Mouse (Mus musculus) layer of hippocampus, postnatal 10 days (tissue): ENCODE measurements around the gene Lima1. TPM values are rescaled to one million over a fixed set of nuclear protein-coding genes. Genes with fewer than 3 reads are reported as not detected.
"Not testable (repeated sequence)": the region's sequence is repeated elsewhere in the genome, so short reads cannot be mapped to it uniquely, and the experiment has no call there.

Source experiments
- DNase-seq, 2 experiments: peaks; one replicate each; pipeline ENCODE4 v3.0.0; 2021; ENCODE audit warnings: low spot score in 2 of 2
- long read RNA-seq: library from polyadenylated mRNA; stranded (forward); transcript quantifications from one replicate; pipeline ENCODE4 v2.0.0, GENCODE M21; 2023
- total RNA-seq, 2 experiments: library from RNA; stranded (reverse); gene quantifications; 2 replicates each; pipeline ENCODE4 v1.2.3; 2021

Lima1 gene
- 10 to 100 TPM; 15.3 to 15.5 TPM for total RNA-seq
- long read RNA-seq, full-length matches to known transcripts, result 2 of 8 reads
- long read RNA-seq, partial matches to known transcripts, result 1 of 8 reads
- long read RNA-seq, other reads (novel, unspliced or antisense), result 5 of 8 reads

DNA sequence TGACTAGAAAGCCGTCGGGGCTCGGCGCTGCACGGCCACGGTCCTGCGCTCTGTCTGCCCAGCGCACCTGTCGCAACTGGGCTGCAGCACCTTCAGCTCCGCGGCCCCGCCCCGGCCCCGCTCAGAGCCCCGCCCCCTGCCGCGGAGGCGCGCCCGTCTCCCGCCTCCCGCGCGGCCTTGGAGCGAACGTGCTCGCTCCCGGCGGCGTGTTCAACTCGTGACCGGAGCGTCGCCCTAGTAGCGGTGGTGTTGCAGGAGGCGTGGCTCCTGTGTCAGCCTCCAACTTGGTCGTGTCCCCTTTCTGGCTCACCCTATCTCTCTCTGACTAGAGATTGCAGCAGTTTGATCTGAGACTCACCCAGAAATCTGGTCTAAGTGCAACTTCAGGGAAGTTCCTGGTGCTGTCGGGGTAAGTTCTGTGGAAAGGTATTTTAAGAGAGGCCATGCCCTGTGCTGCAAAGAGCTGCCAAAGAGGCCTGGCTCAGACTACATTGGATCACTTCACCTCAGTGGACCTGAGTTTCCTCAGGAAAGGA lies at the start of gene Lima1:
Gene Lima1 (minus strand): TSS at position 123 of the 536 bp plus-strand sequence.
- DNase-seq, result peak; percentile 76 to 84

DNA sequence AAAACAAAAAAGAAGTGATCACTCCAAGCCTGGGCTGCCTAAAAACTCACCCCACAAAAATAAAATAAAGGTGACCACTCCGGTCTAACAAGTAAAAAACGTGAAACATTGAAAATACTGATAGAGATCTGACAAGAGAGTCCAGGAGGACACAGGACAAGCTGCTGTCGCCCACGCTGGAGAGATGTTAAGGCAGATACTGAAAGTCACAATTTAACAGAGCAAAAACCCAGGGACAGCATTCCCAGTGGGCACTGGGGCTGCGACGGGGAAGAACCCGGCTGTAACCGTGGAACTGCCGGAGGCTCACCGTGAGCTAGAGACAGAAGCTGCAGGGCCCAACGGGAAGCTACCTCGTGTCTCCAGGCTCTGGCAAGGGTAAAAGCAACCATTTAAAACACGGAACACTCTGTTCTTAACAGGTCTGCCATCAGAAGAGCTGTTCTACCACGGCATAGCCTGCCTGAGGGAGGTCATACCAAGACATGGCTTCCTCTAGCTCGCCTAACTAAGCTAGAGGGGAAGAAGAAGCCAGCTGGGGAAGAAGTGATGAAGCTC lies 44.4 kb upstream of the Lima1 start:
- no peak for DNase-seq

DNA sequence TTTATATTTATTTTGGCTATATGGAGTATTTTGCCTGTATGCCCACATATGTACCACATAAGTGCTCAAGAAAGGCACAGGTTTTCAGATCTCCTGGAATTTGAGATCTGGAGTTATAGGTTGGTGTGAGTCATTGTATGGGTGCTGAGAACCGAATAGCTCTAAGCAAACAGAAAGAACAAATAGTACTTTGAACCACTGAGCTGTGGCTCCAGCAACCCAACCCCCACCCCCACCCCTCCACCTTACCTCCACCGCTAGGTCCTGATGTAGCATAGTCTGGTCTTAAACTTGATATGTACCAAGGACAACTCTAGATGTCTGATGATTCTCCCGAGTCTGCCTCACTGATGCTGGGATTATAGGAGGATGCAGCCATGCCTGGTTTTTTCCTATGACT lies 42.0 kb upstream of the Lima1 start:
- no peak for DNase-seq

DNA sequence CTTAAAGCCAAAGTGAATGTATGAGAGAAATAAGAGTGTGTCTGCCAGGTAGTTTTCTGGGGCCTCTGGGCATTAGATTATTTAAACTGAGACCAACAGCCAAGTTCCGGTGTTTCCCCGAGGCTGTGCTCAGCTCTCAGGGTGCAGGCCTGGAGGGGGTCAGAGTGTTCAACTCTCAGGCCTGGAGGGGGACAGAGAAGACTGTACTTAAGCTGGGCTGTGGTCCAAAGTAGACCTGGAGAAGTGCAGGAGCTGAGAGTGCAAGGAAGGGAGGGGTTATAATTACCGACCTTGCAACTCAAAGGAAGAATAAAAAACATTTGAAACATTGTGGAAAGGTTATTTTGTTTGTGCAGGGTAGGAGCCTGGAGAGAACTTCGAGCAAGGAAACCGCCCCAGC lies 39.4 kb upstream of the Lima1 start:
- DNase-seq, result no peak

DNA sequence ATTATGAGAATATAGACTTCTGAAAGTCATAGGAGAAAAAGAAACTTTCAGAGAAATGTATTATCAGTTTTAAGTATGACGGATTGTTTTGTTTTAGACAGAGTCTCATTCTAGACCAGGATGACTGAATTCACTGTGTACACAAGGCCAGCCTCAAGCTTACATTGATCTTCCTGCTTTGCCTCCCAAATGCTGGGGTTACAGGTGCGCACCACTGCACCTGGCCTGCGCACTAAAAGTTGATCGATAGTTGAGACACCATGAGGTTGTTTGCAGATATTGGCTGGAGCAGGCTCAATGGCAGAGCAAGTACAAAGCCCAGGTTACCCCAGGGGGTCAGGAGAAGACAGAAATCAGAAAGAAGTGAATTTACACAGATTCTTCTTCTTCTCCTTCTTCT lies 36.5 kb upstream of the Lima1 start:
- no peak for DNase-seq

DNA sequence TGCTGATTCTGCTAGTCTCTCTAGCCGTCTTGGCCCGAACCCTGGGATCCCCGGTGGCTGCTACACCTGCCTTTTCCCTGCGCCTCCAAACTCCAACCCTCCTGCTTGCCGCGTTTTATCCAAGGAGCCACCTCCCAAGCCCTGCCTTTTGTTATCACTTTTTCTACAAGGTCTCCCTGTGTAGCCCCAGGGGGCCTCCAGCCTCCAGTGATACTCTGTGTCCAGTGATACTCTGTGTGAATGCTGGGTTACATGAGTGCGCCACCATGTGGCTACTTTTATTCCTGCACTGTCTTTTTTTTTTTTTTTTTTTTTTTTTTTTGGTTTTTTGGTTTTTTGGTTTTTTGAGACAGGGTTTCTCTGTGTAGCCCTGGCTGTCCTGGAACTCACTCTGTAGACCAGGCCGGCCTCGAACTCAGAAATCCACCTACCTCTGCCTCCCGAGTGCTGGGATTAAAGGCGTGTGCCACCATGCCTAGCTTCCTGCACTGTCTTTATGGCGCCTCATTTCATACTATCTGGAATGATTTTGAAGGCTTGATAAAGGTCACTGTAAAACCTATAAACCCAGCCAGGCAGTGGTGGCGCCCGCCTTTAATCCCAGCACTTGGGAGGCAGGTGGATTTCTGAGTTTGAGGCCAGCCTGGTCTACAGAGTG lies 34.2 kb upstream of the Lima1 start:
- peak; percentile 26 to 27 for DNase-seq

DNA sequence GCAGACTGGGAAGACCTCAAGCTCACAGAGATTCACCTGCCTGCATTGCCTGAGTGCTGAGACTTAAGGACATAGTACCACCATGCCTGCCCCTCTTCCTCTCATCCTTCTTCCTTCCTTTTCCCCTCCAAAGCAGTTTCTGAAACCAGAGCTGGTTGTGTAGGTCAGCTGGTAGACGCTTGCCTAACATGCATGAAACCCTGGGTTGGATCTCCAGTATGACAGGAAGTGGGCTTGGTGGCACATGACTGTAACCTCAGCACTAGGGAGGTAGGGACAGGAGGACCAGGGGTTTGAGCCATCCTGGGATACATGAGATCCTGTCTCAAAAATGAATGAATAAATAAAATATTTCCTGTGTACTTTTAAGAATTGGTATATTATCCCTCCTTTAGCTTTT lies 32.3 kb upstream of the Lima1 start:
- no peak for DNase-seq

DNA sequence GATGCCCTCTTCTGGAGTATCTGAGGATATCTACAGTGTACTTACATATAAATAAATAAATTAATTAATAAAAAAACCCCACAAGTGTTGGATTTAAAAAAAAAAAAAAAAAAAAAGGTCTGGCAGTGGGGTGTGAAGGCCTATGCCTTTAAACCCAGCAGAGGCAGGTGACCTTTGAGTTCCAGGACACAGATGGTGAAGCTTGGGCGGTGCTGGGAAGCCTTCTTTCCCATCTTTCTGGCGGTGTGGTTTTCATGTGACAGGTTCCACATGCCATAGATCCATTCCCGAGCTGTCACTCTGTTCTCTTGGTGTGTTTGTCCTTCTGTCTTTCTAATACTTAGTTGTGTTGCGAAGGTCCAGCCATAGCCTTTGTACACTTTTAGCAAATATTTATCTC lies 31.8 kb upstream of the Lima1 start:
- no peak for DNase-seq

DNA sequence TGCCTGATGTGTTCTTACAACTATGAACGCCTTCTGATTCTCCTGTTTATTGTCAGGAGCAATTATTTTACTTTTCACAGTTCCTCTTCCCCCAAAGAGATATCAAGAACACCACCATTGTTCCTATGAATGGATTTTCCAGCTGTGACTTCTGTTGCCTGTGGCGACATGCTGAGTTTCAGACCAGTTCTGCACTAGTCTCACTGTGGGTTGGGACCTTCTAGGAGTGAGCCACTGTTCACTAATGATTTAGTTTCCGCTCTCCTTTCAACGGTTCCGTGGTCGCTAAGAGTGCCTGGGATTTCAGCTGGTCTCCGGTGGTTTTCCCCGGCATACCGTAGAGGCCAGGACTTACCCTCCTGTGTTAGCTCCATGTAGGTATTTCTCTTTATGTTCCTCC lies 29.6 kb upstream of the Lima1 start:
- DNase-seq, result no peak

DNA sequence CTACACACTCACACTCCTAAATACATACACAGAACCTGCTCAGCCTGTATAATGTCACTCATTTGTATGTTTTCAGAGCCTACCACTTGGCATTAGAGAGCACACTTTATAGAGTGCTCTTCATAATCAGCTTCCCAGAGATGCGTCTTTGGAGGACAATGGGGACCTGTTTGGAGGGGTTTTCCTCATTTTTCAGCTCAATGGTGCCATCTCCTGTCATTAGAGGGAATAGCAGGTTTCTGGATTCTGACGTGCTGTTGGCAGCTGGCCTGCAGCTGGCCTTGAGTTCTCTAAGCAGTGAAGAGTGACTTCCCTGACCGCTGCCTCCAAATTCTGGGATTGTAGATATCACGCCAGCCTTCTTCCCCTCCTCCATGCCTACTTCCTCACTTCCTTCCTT lies 29.1 kb upstream of the Lima1 start:
- peak; percentile 70 to 77 for DNase-seq

DNA sequence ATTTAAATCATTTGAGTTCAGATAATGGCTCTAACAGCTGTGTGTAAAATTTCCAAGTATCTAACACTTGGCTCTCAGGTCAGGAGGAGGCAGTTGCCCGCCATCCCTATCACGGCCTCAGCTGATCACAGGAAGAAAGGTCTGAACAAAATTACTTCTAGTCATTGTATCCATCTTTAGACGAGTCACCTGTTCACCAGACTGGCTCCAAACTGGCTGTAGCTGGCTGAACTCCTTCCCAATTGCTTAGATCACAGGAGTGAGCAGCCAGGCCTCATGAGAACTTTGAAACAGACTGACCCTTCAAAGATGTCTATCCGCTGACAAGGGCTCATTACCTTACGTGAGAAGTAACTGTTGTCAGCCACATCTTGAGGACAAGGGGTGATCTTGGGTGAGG lies 28.0 kb upstream of the Lima1 start:
- DNase-seq, result no peak

DNA sequence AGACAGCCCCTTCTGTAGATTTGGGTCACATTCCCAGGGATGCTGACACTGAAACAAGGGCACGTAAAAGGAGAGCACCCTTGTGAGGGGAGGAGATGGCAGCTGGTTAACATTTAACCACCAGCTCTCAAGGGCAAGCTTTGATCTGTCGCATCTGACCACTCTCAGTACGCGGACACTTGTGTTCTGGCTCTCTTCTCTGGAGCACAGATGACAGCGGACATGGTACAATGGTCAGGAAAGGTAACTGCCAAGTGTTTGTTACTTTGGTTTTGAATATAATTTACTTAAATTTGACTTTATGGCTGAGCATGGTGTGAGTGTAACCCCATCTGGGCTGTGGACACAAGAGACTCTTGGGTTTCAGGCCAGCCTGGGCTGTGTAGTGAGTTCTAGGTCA lies 27.5 kb upstream of the Lima1 start:
- no peak for DNase-seq

DNA sequence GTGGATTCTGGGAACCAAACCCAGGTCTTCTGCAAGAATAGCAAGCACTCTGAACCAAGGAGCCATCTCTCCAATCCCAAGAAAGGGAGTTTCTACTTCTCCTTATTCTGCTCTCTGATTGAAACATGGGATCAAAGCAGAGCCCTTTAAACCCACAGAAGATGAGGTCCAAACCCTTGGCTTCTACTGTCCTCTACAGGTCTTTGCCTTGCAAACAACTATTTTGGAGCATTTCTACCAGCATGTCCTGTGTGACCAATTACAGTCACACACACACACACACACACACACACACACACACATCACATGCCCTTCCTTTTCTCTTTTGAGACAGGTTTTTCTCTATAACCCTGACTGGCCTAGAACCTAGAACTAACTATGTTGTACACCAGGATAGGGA lies 21.4 kb upstream of the Lima1 start:
- no peak for DNase-seq

DNA sequence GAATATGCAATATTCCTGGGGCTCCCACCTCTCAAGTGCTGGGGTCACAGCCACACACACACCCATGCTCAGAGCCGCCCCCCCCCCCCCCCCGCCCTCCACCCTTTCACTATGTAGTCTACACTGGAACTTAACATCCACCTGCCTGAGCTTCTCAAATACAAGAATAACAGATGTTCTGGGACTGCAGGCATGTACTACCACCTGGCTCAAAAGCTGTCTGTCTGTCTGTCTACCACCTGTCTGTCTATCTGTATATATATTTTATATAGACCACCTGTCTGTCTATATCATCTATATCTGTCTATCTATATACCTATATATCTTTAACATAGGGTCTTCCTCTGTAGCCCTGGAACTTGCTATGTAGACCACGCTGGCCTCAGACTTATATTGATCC lies 16.1 kb upstream of the Lima1 start:
- DNase-seq, result no peak

DNA sequence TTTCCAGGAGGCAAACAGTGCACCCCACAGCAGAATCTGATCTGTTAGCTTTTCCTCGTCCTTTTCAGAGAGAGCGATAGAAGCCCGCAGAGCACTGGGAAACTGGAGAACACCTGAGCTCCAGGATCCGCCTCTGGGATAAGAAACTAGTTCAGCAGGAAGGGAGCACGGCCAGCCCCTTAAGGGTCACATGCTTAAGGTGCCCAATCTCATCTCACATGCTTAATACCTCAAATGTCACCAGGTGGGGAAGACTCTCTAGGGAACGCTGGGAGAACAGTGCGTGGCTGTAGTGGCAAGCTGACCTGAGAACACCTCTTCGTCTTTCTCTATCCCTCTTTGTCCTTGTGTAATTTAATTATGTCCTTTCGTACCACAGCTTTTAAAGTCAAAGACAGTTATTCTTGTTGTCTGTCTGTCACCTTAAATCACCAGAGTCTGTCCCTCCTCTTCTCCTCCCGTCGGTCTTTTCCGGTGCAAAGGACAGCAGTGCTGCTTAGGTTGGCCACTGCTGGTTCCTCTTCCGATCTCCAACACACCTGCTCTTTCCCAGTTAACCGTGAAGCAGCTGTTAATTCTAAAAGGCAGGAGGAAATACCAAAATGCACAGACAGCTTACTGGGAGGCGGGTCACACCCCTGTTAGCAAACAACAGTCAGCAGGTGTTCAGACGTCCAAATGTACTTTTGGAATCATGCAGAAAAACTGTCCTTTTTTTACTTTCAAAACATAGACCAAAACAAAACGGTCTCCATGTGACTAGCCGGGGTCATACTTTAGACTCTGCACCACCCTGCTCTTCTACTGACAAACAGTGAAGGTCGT lies 15.4 kb upstream of the Lima1 start:
- DNase-seq, result no peak

DNA sequence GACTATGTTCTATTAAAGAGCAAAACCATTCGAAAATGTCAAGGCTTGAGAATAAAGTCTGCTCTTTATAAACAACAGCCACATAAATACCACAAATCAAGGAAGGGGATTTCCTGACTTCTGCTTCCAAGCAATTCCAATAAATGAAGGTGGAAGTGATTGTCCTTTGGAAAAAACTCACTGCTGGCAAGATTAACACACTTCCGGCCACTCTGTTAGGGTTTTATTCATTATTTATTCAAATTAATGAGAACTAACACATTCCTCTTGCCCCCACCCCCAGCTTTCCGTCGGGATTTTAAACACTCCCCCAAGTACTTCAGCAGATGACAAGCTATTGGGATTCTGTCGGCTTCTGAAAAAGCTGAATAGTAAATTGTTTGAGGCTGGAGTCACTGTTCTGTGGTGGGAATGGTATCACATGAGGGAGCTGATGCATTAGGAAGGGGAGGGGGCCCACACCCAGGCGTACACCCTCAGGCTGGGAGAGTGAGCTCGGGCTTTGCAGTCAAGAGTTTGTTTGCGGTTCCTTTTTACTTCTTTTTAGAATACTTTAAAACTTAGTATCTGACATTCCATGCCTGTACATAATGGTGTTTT lies 14.1 kb upstream of the Lima1 start:
- DNase-seq, result no peak

DNA sequence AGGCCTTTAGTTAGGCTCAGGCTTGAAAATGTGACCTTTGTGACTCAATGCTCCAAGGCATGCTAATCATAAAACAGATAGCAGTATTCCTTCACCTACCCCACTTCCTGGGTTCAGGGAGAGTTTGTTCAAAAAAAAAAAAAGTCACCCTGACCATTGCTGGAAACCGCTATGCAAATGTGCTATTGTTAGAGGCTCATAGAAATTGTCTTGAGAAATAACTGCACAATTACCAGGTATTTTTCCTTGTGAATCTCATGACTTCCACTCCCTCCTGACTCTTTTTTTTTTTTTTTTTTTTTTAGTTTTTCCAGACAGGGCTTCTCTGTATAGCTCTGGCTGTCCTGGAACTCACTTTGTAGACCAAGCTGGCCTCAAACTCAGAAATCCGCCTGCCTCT lies 11.9 kb upstream of the Lima1 start:
- not testable (repeated sequence) for DNase-seq

DNA sequence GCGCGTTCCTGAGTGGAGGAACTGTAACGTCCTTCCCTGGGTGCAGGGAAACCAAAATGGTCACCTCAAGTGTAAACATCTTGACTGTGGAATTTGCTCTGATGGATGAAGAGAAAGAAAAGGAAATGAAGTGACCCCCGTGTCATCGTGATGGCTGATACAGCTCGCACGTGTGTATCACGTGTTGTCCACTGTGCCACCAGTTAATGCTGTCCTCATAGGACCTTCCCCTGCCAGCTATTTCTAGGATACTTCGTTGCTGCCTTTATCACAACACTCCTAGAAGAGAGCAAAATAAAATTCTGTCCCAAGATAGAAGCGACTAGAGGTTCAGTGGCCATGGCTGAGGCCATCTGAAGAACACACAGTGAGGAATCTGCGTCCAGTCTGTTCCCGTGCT lies 8.8 kb upstream of the Lima1 start:
- no peak for DNase-seq

DNA sequence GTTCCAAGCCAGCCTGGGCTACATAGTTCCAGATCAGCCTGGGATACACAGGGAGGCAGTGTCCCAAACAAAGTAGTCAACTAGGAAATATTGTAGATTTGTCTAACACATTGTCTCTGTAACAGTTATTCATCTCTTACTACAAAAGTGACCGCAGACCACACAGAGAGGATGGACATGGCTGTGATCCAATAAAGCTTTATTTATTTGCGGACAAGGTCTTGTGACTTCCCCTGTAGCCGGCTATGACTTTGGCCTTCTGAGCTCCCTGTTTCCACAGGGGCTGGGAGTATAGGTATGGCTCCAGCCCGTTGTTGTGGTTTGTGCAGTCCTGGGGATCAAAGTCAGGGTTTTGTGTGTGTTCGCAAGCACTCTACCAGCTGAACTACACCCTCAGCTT lies 3.3 kb upstream of the Lima1 start:
- no peak for DNase-seq

DNA sequence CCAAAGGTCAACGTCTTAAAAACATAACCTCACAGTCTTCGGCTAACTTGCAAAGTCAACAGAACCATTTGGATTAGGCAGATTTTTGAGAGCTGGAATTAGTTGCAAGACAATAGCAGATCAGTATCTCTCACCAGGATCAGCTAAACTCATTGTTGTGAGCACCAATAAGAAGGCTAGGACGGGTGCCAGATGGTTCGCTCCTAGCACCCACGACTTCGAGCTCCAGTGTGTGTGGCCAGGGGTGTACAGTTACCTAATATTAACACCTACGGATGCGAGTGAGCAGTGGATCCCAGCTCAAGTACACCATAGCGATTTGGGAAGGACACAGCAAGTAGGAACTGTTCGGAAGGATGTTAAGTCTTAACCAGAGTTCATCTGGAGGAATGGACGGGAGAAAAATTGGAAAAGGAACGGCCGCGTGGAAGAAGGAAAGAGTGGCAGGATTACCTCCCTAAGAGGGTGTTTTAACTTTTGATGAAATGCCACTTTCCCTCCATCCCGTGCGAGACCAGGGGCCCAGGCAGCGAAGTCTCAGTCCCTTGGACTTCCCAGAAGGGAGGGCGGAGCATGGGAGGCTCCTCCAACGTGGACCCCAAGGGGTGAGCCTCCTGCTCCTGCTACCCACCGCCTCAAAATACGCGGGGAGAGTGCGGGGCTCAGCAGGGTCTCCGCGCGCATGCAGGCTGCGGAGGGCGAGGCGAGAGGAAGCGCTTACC lies 483 bp downstream of the Lima1 start:
- DNase-seq, result peak; percentile 10 to 26

DNA sequence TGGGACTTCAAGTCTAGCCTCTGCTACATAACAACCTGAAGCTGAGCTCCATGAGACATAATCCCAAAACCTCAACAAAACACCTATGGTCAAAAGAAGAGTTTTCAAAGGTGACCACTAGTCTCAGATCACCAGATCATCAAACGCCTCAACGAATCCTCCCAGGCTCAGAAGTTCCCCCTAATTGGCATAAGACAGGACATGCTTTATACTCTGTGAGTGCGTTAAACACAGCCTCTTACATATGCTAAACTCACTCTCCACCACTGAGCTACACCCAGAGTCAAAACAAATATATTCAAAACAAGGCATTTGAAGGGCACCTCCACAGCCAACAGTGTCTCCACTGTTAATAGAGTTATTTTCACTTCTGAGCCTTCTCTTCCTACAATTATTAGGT lies 2.7 kb downstream of the Lima1 start:
- DNase-seq, result no peak
